Mouse (Mus musculus) G1E (cell line): ENCODE measurements around the gene Aox4.

Source experiments
- CTCF ChIP-seq: IDR thresholded peaks from 2 replicates; pipeline ENCODE4 v1.5.1; 2012; ENCODE audit warnings: low read depth, low read length, inconsistent platforms, mixed read lengths
- POLR2AphosphoS5 ChIP-seq: IDR thresholded peaks from 2 replicates; pipeline ENCODE4 v1.6.1; 2012; ENCODE audit warnings: low read depth, low read length, inconsistent platforms; ENCODE audit not compliant: insufficient replicate concordance

DNA sequence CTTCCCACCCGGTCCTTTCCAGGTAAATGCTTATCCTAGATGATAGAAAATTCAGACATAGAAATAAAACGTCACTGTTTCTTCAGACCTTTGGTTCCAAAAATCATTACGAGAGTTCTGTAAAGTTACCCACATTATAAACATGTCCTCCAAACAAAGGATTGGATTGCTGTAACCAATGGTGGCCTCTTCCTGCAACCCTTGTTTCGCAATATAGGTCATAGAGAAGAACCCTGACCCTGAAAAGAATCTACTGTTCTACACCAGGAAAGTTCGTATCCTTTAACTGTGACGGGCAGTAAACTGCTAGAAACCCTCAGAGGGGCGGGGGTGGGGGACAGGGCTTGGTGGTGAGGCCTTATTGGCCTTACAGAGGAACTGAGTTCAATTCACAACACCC is 2.6 kb downstream of the Aox4 start:
- TF ChIP-seq CTCF, result no peak
- no peak for TF ChIP-seq POLR2AphosphoS5
